Comparison of ENCODE assay signal across 9 mouse cellular contexts in the genomic region with DNA sequence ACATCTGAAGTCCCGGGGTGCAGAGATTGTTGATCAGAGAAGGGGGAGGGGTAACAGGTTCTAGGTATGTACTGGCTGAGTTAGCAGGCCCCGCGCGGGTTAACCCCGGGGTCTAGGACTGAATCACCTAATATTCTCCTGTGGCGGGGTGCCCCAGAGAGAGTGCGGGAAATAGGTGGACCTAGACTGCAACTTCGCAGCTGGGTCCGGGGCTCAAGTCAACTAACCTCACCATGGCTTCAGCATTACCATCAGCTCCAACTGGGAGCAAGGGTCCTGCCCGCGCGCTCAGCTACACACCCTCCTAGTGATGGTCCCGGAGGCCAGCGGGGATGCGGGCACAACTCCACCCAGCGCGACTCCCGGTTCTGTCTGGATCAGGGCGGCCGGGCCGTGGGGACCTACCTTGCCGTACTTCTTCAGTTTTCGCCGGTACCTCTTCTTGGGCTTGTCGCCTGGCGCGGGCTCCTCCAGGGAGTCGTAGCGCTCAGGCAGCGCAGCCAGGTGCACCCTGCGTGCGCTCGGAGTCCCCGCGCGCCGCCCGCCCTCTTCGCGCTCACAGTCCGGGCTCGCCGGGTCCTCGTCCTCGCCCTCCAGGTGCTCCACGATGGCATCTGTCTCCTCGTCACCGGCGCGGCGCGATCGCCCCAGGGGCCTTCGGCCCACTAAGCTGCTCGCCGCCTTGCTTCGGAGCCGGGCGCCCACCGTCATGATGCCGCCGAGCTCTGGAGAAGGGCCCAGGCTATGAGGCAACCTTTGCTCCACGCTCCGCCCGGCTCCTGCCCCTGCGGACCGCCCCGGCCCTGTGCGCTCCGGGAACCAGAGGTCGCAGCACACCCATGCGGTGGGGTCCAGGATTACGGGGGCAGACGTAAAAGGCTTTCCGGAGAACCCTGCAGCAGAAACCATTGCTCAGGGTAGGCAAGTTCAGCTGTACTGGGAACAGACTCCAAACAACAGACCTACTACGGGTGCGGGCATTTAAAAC. TPM values are rescaled to one million over a fixed set of nuclear protein-coding genes. Genes with fewer than 3 reads are reported as not detected.
DNase-seq lines count a peak whose midpoint lies in the region; ATAC-seq and TF ChIP-seq lines count a peak whose summit lies in the region.
"Had no signal": no experiment of that assay in that cellular context is flagged by ENCODE, and none has a peak within 500 bp of the region (broad histone marks: within the 10 kb centered on the region; RNA-seq: fewer than 3 reads in every experiment).

Gene C130074G19Rik, minus strand, starts transcription at position 938 of the 988 bp plus-strand sequence.

- peak; percentile 65; the same call in 1 of the 2 replicates for TF ChIP-seq POLR2A in lung, adult 2 months (IDR thresholded peaks at IDR 0.05; ENCODE audit: borderline replicate concordance, extremely low read depth, low read depth, low read length)
- no peak for TF ChIP-seq POLR2A in olfactory bulb, adult 2 months (IDR thresholded peaks at IDR 0.05; ENCODE audit: insufficient read depth, low read depth, low read length)

- H3K4me3 ChIP-seq in forebrain, embryonic 12.5 days (replicated peaks), result peak within 1 kb of the TSS; percentile 44
- peak within 1 kb of the TSS; percentile 66 for H3K4me3 ChIP-seq in heart, embryonic 16.5 days (ENCODE audit: low read length)
- H3K4me3 ChIP-seq in lung, adult 2 months (replicated peaks; ENCODE audit: extremely low read depth, low read depth, low read length), result peak within 1 kb of the TSS; percentile 79
- H3K4me3 ChIP-seq in olfactory bulb, adult 2 months (ENCODE audit: insufficient read depth, low read depth, low read length), result peak within 1 kb of the TSS; percentile 58

- no peaks in the 10 kb centered on the region for H3K36me3 ChIP-seq in forebrain, embryonic 12.5 days (replicated peaks)
- H3K36me3 ChIP-seq in heart, embryonic 16.5 days (ENCODE audit: control insufficient read depth, insufficient read depth), result no peaks in the 10 kb centered on the region

- DNase-seq in right cerebral cortex, postnatal 25 days, result peak; percentile 50
- no peak for DNase-seq in right cerebral cortex, postnatal 14 days
- DNase-seq in kidney, postnatal 10 days, result peak; percentile 92
- DNase-seq in lung, adult 2 months, result peak; percentile 74
- no peak for DNase-seq in layer of hippocampus, adult 18-20 months (ENCODE audit: low spot score in 2 of 2)

- peaks cover 13% of the 10 kb centered on the region for H3K4me1 ChIP-seq in forebrain, embryonic 12.5 days
- H3K4me1 ChIP-seq in heart, embryonic 16.5 days (ENCODE audit: control insufficient read depth, insufficient read depth, low read length), result peaks cover 4% of the 10 kb centered on the region; the same call in 1 of the 2 replicates
- no peaks in the 10 kb centered on the region; the same call in 1 of the 2 replicates for H3K4me1 ChIP-seq in lung, adult 2 months (ENCODE audit: control insufficient read depth, insufficient read depth, low read length)
- H3K4me1 ChIP-seq in olfactory bulb, adult 2 months (ENCODE audit: control insufficient read depth, insufficient read depth, low read length), result peaks cover 18% of the 10 kb centered on the region; the same call in 1 of the 2 replicates

- peak within 1 kb of the TSS; percentile 47 for H3K9ac ChIP-seq in forebrain, embryonic 12.5 days
- peak within 1 kb of the TSS; percentile 62 for H3K9ac ChIP-seq in heart, embryonic 16.5 days (ENCODE audit: low read length)

- no peak within 1 kb of the TSS for H3K27ac ChIP-seq in forebrain, embryonic 12.5 days
- no peak within 1 kb of the TSS for H3K27ac ChIP-seq in heart, embryonic 16.5 days (ENCODE audit: low read length)
- 0 out of 2 replicates have a peak within 1 kb of the TSS, but pooled peaks have one; percentile 7 for H3K27ac ChIP-seq in olfactory bulb, adult 2 months (ENCODE audit: insufficient read depth, low read depth, low read length)

- H3K27me3 ChIP-seq in forebrain, embryonic 12.5 days, result peaks cover 58% of the 10 kb centered on the region
- peaks cover 25% of the 10 kb centered on the region for H3K27me3 ChIP-seq in heart, embryonic 16.5 days (ENCODE audit: control insufficient read depth, insufficient read depth, low read length)
- H3K27me3 ChIP-seq: CH12.LX had no signal

- WGBS in forebrain, embryonic 12.5 days, result 2% methylated on average over 77 of the region's 77 CpGs
- 3% methylated on average over 77 of the region's 77 CpGs for WGBS in heart, embryonic 16.5 days
- 3% methylated on average over 77 of the region's 77 CpGs for WGBS in lung, adult 2 months
- WGBS in olfactory bulb, adult 2 months, result 5% methylated on average over 77 of the region's 77 CpGs

- peak; percentile 41; the same call in 1 of the 2 replicates for ATAC-seq in forebrain, embryonic 12.5 days (ENCODE audit: low FRiP score)
- peak; percentile 88 for ATAC-seq in heart, embryonic 16.5 days (replicated peaks; ENCODE audit: extremely low read depth, insufficient read depth, low FRiP score)

- no peaks in the 10 kb centered on the region for H3K9me3 ChIP-seq in forebrain, embryonic 12.5 days
- no peaks in the 10 kb centered on the region for H3K9me3 ChIP-seq in heart, embryonic 16.5 days (replicated peaks; ENCODE audit: control insufficient read depth, low read length)

- peak; percentile 63 for TF ChIP-seq CTCF in lung, adult 2 months (IDR thresholded peaks at IDR 0.05; ENCODE audit: insufficient read depth, low read length)
- peak; percentile 35; the same call in 1 of the 2 replicates for TF ChIP-seq CTCF in olfactory bulb, adult 2 months (IDR thresholded peaks at IDR 0.05; ENCODE audit: insufficient read depth, low read depth, low read length)

- H3K4me2 ChIP-seq in forebrain, embryonic 12.5 days, result peak within 1 kb of the TSS; percentile 78
- peak within 1 kb of the TSS; percentile 88 for H3K4me2 ChIP-seq in heart, embryonic 16.5 days (ENCODE audit: low read depth, low read length)

RNA-seq across cellular contexts. Expression of gene C130074G19Rik, which starts in this region (rescaled TPM):
- polyA plus RNA-seq in forebrain, embryonic 12.5 days (2016; fragmentation: Nextera tagmentation; extraction: Ambion mirVana), result 0.74 and 0.91 TPM in 2 replicates
- polyA plus RNA-seq in heart, embryonic 16.5 days (2015; fragmentation: Nextera tagmentation; extraction: Ambion mirVana), result 1.1 and 1.3 TPM in 2 replicates
- 23.9 and 31.7 TPM in 2 replicates for polyA plus RNA-seq in lung, adult 2 months (2012; rRNA removed)
- polyA plus RNA-seq in olfactory bulb, adult 2 months (2012; ENCODE audit: insufficient read depth, insufficient read length, low replicate concordance, missing spikeins), result not detected in 2 replicates
- total RNA-seq in layer of hippocampus, adult 18-20 months (2021), result 1 to 10 TPM; 7.1 to 8.8 TPM
- total RNA-seq: CH12.LX had no signal

Comparison
In these comparisons a context has a peak if more than half of its experiments do, and no peak if none do; other contexts are left out.
1. DNase-seq: peak in right cerebral cortex, postnatal 25 days (single experiment), kidney, postnatal 10 days (single experiment) and lung, adult 2 months (single experiment); none in right cerebral cortex, postnatal 14 days (single experiment) and layer of hippocampus, adult 18-20 months (0 of 2).
2. Peak in ATAC-seq, H3K4me3 ChIP-seq, H3K9ac ChIP-seq and H3K4me2 ChIP-seq in forebrain, embryonic 12.5 days; RNA of the gene not detected or under 1 TPM.
3. Peak in every context shown above with its lines, with median percentiles within 50 percentile points of each other: H3K4me3 ChIP-seq.